Mouse (Mus musculus): ENCODE results near the gene Efcab1.

DNA sequence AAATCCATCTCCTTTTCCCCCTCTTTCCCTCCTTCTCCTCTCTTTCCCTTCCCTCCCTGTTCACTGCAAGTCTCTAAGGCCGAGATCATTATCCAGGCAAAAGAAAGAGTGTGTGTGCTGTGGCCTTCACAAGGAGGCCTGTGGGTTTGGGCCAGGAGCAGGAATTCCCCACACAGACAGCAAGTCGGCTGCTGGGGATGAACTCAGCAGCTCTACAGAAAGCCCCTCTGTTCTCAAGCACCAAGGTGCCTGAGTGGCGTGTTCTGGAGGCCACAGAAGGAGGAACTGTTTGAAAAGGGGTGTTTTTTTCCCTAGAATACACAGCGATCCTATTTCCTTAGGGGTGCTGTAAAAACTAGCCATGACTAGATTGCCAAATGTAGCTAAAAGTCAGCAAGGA is 12.5 kb upstream of the Efcab1 start:
- TF ChIP-seq CTCF (conservative IDR thresholded peaks at IDR 0.05; ENCODE audit: low read length) (no peak), NANOG (IDR thresholded peaks at IDR 0.05; ENCODE audit: borderline replicate concordance, low read length) (no peak)

All from E14TG2a.4 (cell line).